Mouse (Mus musculus) liver, embryonic 16.5 days (tissue): ENCODE data around the gene Rae1. TPM values are rescaled to one million over a fixed set of nuclear protein-coding genes. Genes with fewer than 3 reads are reported as not detected.

Source experiments
- ATAC-seq: fragments of 200-750 bp; cut with Nextera tagmentation; 2 replicates; pipeline ENCODE4 v1.8.0; 2017; ENCODE audit warnings: low read depth, mild to moderate bottlenecking, moderate number of reproducible peaks, moderate library complexity
- H3K27ac ChIP-seq: fragments of 300-500 bp; sonication (generic); 2 replicates; pipeline ENCODE4 v1.5.1; 2014; ENCODE audit warnings: mild to moderate bottlenecking, low read length
- H3K27me3 ChIP-seq: fragments of 300-500 bp; sonication (generic); 2 replicates; pipeline ENCODE4 v1.6.1; 2014; ENCODE audit warnings: low read depth, low read length, mixed read lengths; ENCODE audit not compliant: control insufficient read depth, insufficient read depth
- H3K36me3 ChIP-seq: fragments of 300-500 bp; sonication (generic); 2 replicates; pipeline ENCODE4 v1.6.1; 2014; ENCODE audit warnings: mild to moderate bottlenecking; ENCODE audit not compliant: control insufficient read depth, insufficient read depth
- H3K4me1 ChIP-seq: fragments of 300-500 bp; sonication (generic); 2 replicates; pipeline ENCODE4 v1.6.1; 2014; ENCODE audit warnings: low read depth, low read length, mixed read lengths; ENCODE audit not compliant: control insufficient read depth
- H3K4me2 ChIP-seq: fragments of 300-500 bp; sonication (generic); 2 replicates; pipeline ENCODE4 v1.6.1; 2014; ENCODE audit warnings: low read depth, low read length, mixed read lengths
- H3K4me3 ChIP-seq: fragments of 300-500 bp; sonication (generic); 2 replicates; pipeline ENCODE4 v1.5.1; 2014; ENCODE audit warnings: low read depth, mild to moderate bottlenecking, low read length
- H3K9ac ChIP-seq: fragments of 300-500 bp; sonication (generic); 2 replicates; pipeline ENCODE4 v1.6.1; 2014; ENCODE audit warnings: low read depth, low read length
- H3K9me3 ChIP-seq: fragments of 300-500 bp; sonication (generic); replicated peaks from 2 replicates; pipeline ENCODE4 v1.6.1; 2016; ENCODE audit warnings: low read length; ENCODE audit not compliant: control insufficient read depth
- WGBS: fragments of 180-500 bp; shearing (Covaris S2); extraction: QIAGEN DNeasy Blood & Tissue Kit; methylation state at CpG from one replicate; pipeline ENCODE4 v1.1.7; 2014; ENCODE audit not compliant: insufficient replicate concordance; 5-methylcytosine and 5-hydroxymethylcytosine counted together
- polyA plus RNA-seq: library from polyadenylated mRNA; unstranded; fragments of >200 nt; fragmentation: Nextera tagmentation; extraction: Ambion mirVana; gene quantifications from 2 replicates; pipeline ENCODE4 v1.2.1, GENCODE M21; 2015

The Rae1 gene
- polyA plus RNA-seq, 1 experiment from 2014 or later: 55.2 TPM

GRCm38 (mm10) chr2:173053846-173054245, 53.9 kb downstream of the Rae1 start:
- H3K4me1 ChIP-seq: peaks cover 41% of the 10 kb centered on the region
- no peaks in the 10 kb centered on the region for H3K36me3 ChIP-seq
- H3K27me3 ChIP-seq: no peaks in the 10 kb centered on the region
- 51% methylated on average over 6 of the region's 6 CpGs for WGBS
- H3K27ac ChIP-seq: no peak overlapping the region
- ATAC-seq: no peak
- H3K9ac ChIP-seq: no peak overlapping the region
- H3K4me2 ChIP-seq: no peak overlapping the region
- H3K4me3 ChIP-seq: no peak overlapping the region
- H3K9me3 ChIP-seq: no peaks in the 10 kb centered on the region

GRCm38 (mm10) chr2:173056303-173056881, 56.5 kb downstream of the Rae1 start:
- WGBS: 29% methylated on average over 10 of the region's 10 CpGs
- Histone ChIP-seq H3K27me3 (no peaks in the 10 kb centered on the region), H3K4me1 (peaks cover 36% of the 10 kb centered on the region), H3K4me3 (no peak overlapping the region), H3K9me3 (no peaks in the 10 kb centered on the region), H3K36me3 (no peaks in the 10 kb centered on the region), H3K9ac (no peak overlapping the region), H3K4me2 (0 out of 2 replicates have a peak overlapping the region, but pooled peaks have one; percentile 15), H3K27ac (peak overlapping the region; percentile 27; the same call in 1 of the 2 replicates)
- ATAC-seq: no peak

GRCm38 (mm10) chr2:173056882-173057315, 57.0 kb downstream of the Rae1 start:
- no peak overlapping the region for H3K9ac ChIP-seq
- H3K9me3 ChIP-seq: no peaks in the 10 kb centered on the region
- no peak overlapping the region for H3K4me2 ChIP-seq
- no peak overlapping the region for H3K4me3 ChIP-seq
- peak overlapping the region; percentile 10; the same call in 1 of the 2 replicates for H3K27ac ChIP-seq
- H3K27me3 ChIP-seq: no peaks in the 10 kb centered on the region
- H3K36me3 ChIP-seq: no peaks in the 10 kb centered on the region
- WGBS: 22% methylated on average over 11 of the region's 11 CpGs
- ATAC-seq: peak; percentile 83
- H3K4me1 ChIP-seq: peaks cover 37% of the 10 kb centered on the region

- no peaks in the 10 kb centered on the region for H3K27me3 ChIP-seq
- peaks cover 39% of the 10 kb centered on the region for H3K4me1 ChIP-seq
- no peak overlapping the region for H3K4me2 ChIP-seq
- WGBS: 27% methylated on average over 10 of the region's 10 CpGs
- H3K4me3 ChIP-seq: no peak overlapping the region
- no peaks in the 10 kb centered on the region for H3K9me3 ChIP-seq
- H3K36me3 ChIP-seq: no peaks in the 10 kb centered on the region
- no peak overlapping the region for H3K9ac ChIP-seq
- ATAC-seq: no peak
- H3K27ac ChIP-seq: no peak overlapping the region
These were observed 57.7 kb downstream of the Rae1 start for GRCm38 (mm10) chr2:173057623-173058022.

- Histone ChIP-seq H3K9ac (no peak overlapping the region), H3K27ac (no peak overlapping the region), H3K4me2 (no peak overlapping the region), H3K9me3 (no peaks in the 10 kb centered on the region), H3K36me3 (no peaks in the 10 kb centered on the region), H3K4me1 (peaks cover 40% of the 10 kb centered on the region), H3K4me3 (no peak overlapping the region), H3K27me3 (no peaks in the 10 kb centered on the region)
- ATAC-seq: no peak
- WGBS: 37% methylated on average over 11 of the region's 11 CpGs
These were observed 58.3 kb downstream of the Rae1 start for GRCm38 (mm10) chr2:173058263-173058662.

- WGBS: 57% methylated on average over 9 of the region's 9 CpGs
- Histone ChIP-seq H3K4me2 (no peak overlapping the region), H3K4me1 (peaks cover 40% of the 10 kb centered on the region), H3K4me3 (no peak overlapping the region), H3K27ac (peak overlapping the region; percentile 31), H3K27me3 (no peaks in the 10 kb centered on the region), H3K9ac (no peak overlapping the region), H3K9me3 (no peaks in the 10 kb centered on the region), H3K36me3 (no peaks in the 10 kb centered on the region)
- no peak for ATAC-seq
These were observed 60.5 kb downstream of the Rae1 start for GRCm38 (mm10) chr2:173060450-173060849.

- Histone ChIP-seq H3K36me3 (no peaks in the 10 kb centered on the region), H3K4me3 (peak overlapping the region; percentile 21; the same call in 1 of the 2 replicates), H3K27me3 (no peaks in the 10 kb centered on the region), H3K9me3 (no peaks in the 10 kb centered on the region), H3K4me1 (peaks cover 32% of the 10 kb centered on the region), H3K9ac (peak overlapping the region; percentile 3; the same call in 1 of the 2 replicates), H3K27ac (peak overlapping the region; percentile 62), H3K4me2 (no peak overlapping the region)
- WGBS: 26% methylated on average over 15 of the region's 15 CpGs
- ATAC-seq: peak; percentile 51
These were observed 61.8 kb downstream of the Rae1 start for GRCm38 (mm10) chr2:173061443-173062351.

- Histone ChIP-seq H3K36me3 (no peaks in the 10 kb centered on the region), H3K4me1 (peaks cover 17% of the 10 kb centered on the region), H3K4me3 (no peak overlapping the region), H3K4me2 (no peak overlapping the region), H3K27ac (no peak overlapping the region), H3K27me3 (no peaks in the 10 kb centered on the region), H3K9ac (no peak overlapping the region), H3K9me3 (no peaks in the 10 kb centered on the region)
- WGBS: 17% methylated on average over 1 of the region's 1 CpGs
- ATAC-seq: no peak
These were observed 63.3 kb downstream of the Rae1 start for GRCm38 (mm10) chr2:173063219-173063618.

- no peak overlapping the region for H3K9ac ChIP-seq
- ATAC-seq: no peak
- no peak overlapping the region for H3K4me2 ChIP-seq
- 64% methylated on average over 2 of the region's 2 CpGs for WGBS
- H3K4me3 ChIP-seq: no peak overlapping the region
- H3K36me3 ChIP-seq: no peaks in the 10 kb centered on the region
- H3K27ac ChIP-seq: no peak overlapping the region
- no peaks in the 10 kb centered on the region for H3K27me3 ChIP-seq
- peaks cover 15% of the 10 kb centered on the region for H3K4me1 ChIP-seq
- H3K9me3 ChIP-seq: no peaks in the 10 kb centered on the region
These were observed 64.9 kb downstream of the Rae1 start for GRCm38 (mm10) chr2:173064864-173065263.
